Comparison of ENCODE assay signal across 9 mouse cellular contexts in the genomic region with DNA sequence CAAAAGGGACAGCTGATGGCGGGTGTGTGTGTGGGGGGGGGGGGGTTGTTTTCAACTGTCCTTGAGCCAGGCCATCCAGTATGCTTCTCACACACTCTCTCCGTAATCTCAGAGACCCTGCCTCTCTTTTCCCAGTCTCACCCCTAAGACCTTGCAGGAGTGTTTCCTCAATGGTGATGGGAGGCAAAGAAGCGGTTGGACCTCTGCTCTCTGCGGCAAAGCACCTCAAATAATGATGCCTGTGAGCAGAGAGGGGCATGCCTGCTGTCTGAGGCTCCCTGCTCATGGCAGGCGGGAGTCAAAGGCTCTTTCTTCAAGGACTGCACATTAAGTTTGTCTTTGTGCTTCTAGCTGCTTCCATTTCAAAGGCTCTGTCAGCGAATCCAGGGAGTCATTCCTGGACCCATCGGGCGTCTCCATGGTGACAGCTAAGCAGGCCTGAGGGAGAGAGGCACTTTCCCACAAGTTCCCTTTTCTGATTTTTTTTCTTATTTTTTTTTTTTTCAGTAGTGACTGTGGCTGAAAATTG. TPM values are rescaled to one million over a fixed set of nuclear protein-coding genes. Genes with fewer than 3 reads are reported as not detected.
A peak's percentile ranks its signal among the peaks of the same experiment; 100 is the strongest.
DNase-seq lines count a peak whose midpoint lies in the region; ATAC-seq and TF ChIP-seq lines count a peak whose summit lies in the region.
"Had no signal": no experiment of that assay in that cellular context is flagged by ENCODE, and none has a peak within 500 bp of the region (broad histone marks: within the 10 kb centered on the region; RNA-seq: fewer than 3 reads in every experiment).

No protein-coding gene starts in this region.

- no peak overlapping the region for H3K4me2 ChIP-seq in embryonic facial prominence, embryonic 11.5 days (ENCODE audit: low read depth, low read length)
- 0 out of 2 replicates have a peak overlapping the region, but pooled peaks have one; percentile 3 for H3K4me2 ChIP-seq in hindbrain, postnatal 0 days (ENCODE audit: low read depth, low read length)
- H3K4me2 ChIP-seq in midbrain, embryonic 12.5 days (replicated peaks), result 0 out of 2 replicates have a peak overlapping the region, but pooled peaks have one; percentile 11
- no peak overlapping the region for H3K4me2 ChIP-seq in kidney, embryonic 15.5 days
- H3K4me2 ChIP-seq: heart, embryonic 13.5 days had no signal

- no peaks in the 10 kb centered on the region for H3K27me3 ChIP-seq in embryonic facial prominence, embryonic 11.5 days (ENCODE audit: control insufficient read depth, insufficient read depth, low read length)
- no peaks in the 10 kb centered on the region for H3K27me3 ChIP-seq in hindbrain, postnatal 0 days (ENCODE audit: insufficient read depth, low read length)
- no peaks in the 10 kb centered on the region for H3K27me3 ChIP-seq in midbrain, embryonic 12.5 days
- H3K27me3 ChIP-seq in kidney, embryonic 15.5 days, result no peaks in the 10 kb centered on the region
- H3K27me3 ChIP-seq: heart, embryonic 13.5 days had no signal

- H3K4me3 ChIP-seq in embryonic facial prominence, embryonic 11.5 days (ENCODE audit: low read depth, low read length), result no peak overlapping the region
- H3K4me3 ChIP-seq in hindbrain, postnatal 0 days (ENCODE audit: low read length), result no peak overlapping the region
- H3K4me3 ChIP-seq in midbrain, embryonic 12.5 days, result no peak overlapping the region
- no peak overlapping the region for H3K4me3 ChIP-seq in kidney, embryonic 15.5 days (replicated peaks)
- H3K4me3 ChIP-seq: heart, embryonic 13.5 days had no signal

- H3K27ac ChIP-seq in embryonic facial prominence, embryonic 11.5 days (replicated peaks; ENCODE audit: low read depth, low read length), result no peak overlapping the region
- peak overlapping the region; percentile 76 for H3K27ac ChIP-seq in hindbrain, postnatal 0 days
- peak overlapping the region; percentile 86 for H3K27ac ChIP-seq in midbrain, embryonic 12.5 days (replicated peaks)
- no peak overlapping the region for H3K27ac ChIP-seq in kidney, embryonic 15.5 days
- H3K27ac ChIP-seq: heart, embryonic 13.5 days had no signal

- H3K4me1 ChIP-seq in embryonic facial prominence, embryonic 11.5 days (ENCODE audit: control insufficient read depth, insufficient read depth, low read length), result peaks cover 7% of the 10 kb centered on the region
- peaks cover 16% of the 10 kb centered on the region for H3K4me1 ChIP-seq in hindbrain, postnatal 0 days (ENCODE audit: insufficient read depth, low read length)
- H3K4me1 ChIP-seq in midbrain, embryonic 12.5 days, result peaks cover 50% of the 10 kb centered on the region
- H3K4me1 ChIP-seq in kidney, embryonic 15.5 days, result peaks cover 39% of the 10 kb centered on the region

- H3K9me3 ChIP-seq in embryonic facial prominence, embryonic 11.5 days (replicated peaks; ENCODE audit: control insufficient read depth, low read length), result no peaks in the 10 kb centered on the region
- H3K9me3 ChIP-seq in hindbrain, postnatal 0 days (ENCODE audit: low read length), result no peaks in the 10 kb centered on the region
- 0 out of 2 replicates have a peak, but pooled peaks cover 9% of the 10 kb centered on the region for H3K9me3 ChIP-seq in midbrain, embryonic 12.5 days
- H3K9me3 ChIP-seq in kidney, embryonic 15.5 days (replicated peaks), result no peaks in the 10 kb centered on the region
- H3K9me3 ChIP-seq: heart, embryonic 13.5 days had no signal

- no peak for TF ChIP-seq CTCF in hindbrain, postnatal 0 days (IDR thresholded peaks at IDR 0.05; ENCODE audit: low read depth)

- peak; percentile 45; the same call in 1 of the 2 replicates for ATAC-seq in embryonic facial prominence, embryonic 11.5 days (replicated peaks; ENCODE audit: insufficient number of reproducible peaks, low FRiP score, low TSS enrichment, low read depth)
- ATAC-seq in hindbrain, postnatal 0 days, result peak; percentile 84
- peak; percentile 86 for ATAC-seq in midbrain, embryonic 12.5 days (ENCODE audit: low FRiP score, low read depth)
- no peak for ATAC-seq in kidney, embryonic 15.5 days (replicated peaks; ENCODE audit: low FRiP score)
- no peak for ATAC-seq in megakaryocyte-erythroid progenitor cell, adult 5-6 weeks (replicated peaks; ENCODE audit: low FRiP score, low TSS enrichment, poor library complexity, severe bottlenecking)

- no peak overlapping the region for H3K9ac ChIP-seq in embryonic facial prominence, embryonic 11.5 days (replicated peaks; ENCODE audit: low read length)
- H3K9ac ChIP-seq in hindbrain, postnatal 0 days (replicated peaks; ENCODE audit: low read length), result no peak overlapping the region
- peak overlapping the region; percentile 8; the same call in 1 of the 2 replicates for H3K9ac ChIP-seq in midbrain, embryonic 12.5 days (replicated peaks)
- no peak overlapping the region for H3K9ac ChIP-seq in kidney, embryonic 15.5 days
- H3K9ac ChIP-seq: heart, embryonic 13.5 days had no signal

- peak; percentile 56 for DNase-seq in MEL-GATA-1-ER (ENCODE audit: extremely low read depth, low read depth)
- DNase-seq in embryonic facial prominence, embryonic 11.5 days (ENCODE audit: low spot score), result peak; percentile 58
- peak; percentile 85 for DNase-seq in hindbrain, postnatal 0 days (ENCODE audit: low spot score)
- no peak for DNase-seq in urinary bladder, postnatal 14 days (ENCODE audit: low spot score)
- no peak for DNase-seq in cerebellum, adult 8-10 months

- H3K36me3 ChIP-seq in embryonic facial prominence, embryonic 11.5 days (replicated peaks; ENCODE audit: control insufficient read depth, insufficient read depth, low read depth, low read length), result no peaks in the 10 kb centered on the region
- no peaks in the 10 kb centered on the region for H3K36me3 ChIP-seq in hindbrain, postnatal 0 days (ENCODE audit: insufficient read depth, low read length)
- no peaks in the 10 kb centered on the region for H3K36me3 ChIP-seq in midbrain, embryonic 12.5 days
- H3K36me3 ChIP-seq in kidney, embryonic 15.5 days, result no peaks in the 10 kb centered on the region
- H3K36me3 ChIP-seq: heart, embryonic 13.5 days had no signal

- 31% methylated on average over 8 of the region's 8 CpGs for WGBS in embryonic facial prominence, embryonic 11.5 days
- 10% methylated on average over 8 of the region's 8 CpGs for WGBS in hindbrain, postnatal 0 days
- 8% methylated on average over 8 of the region's 8 CpGs for WGBS in midbrain, embryonic 12.5 days
- WGBS in kidney, embryonic 15.5 days, result 59% methylated on average over 8 of the region's 8 CpGs

RNA-seq across cellular contexts. Expression of gene Medag, which starts 31.1 kb away (rescaled TPM):
- 0.70 and 0.72 TPM in 2 replicates for polyA plus RNA-seq in embryonic facial prominence, embryonic 11.5 days (2014; fragmentation: Nextera tagmentation; extraction: Ambion mirVana)
- 9.3 and 11.3 TPM in 2 replicates for total RNA-seq in hindbrain, postnatal 0 days (2014; rRNA removed)
- 8.3 and 9.1 TPM in 2 replicates for polyA plus RNA-seq in hindbrain, postnatal 0 days (2015; fragmentation: Nextera tagmentation; extraction: Ambion mirVana)
- 1.0 and 1.1 TPM in 2 replicates for polyA plus RNA-seq in midbrain, embryonic 12.5 days (2016; fragmentation: Nextera tagmentation; extraction: Ambion mirVana)
- 0.48 and 0.62 TPM in 2 replicates for polyA plus RNA-seq in kidney, embryonic 15.5 days (2015; fragmentation: Nextera tagmentation; extraction: Ambion mirVana)
- total RNA-seq in megakaryocyte-erythroid progenitor cell, adult 5-6 weeks (2014; fragmentation: Nextera tagmentation), result not detected in 2 replicates
- total RNA-seq in megakaryocyte-erythroid progenitor cell, adult 5-6 weeks (2017), result not detected in 2 replicates

RNA-seq across cellular contexts. Expression of gene Tex26, which starts 59.0 kb away (rescaled TPM):
- polyA plus RNA-seq in embryonic facial prominence, embryonic 11.5 days (2014; fragmentation: Nextera tagmentation; extraction: Ambion mirVana), result 0.54 and 0.74 TPM in 2 replicates
- total RNA-seq in hindbrain, postnatal 0 days (2014; rRNA removed), result 0.31 and 0.50 TPM in 2 replicates
- polyA plus RNA-seq in hindbrain, postnatal 0 days (2015; fragmentation: Nextera tagmentation; extraction: Ambion mirVana), result 1.0 and 1.6 TPM in 2 replicates
- 1.1 and 1.7 TPM in 2 replicates for polyA plus RNA-seq in midbrain, embryonic 12.5 days (2016; fragmentation: Nextera tagmentation; extraction: Ambion mirVana)
- 0.26 TPM in 1 of 2 replicates, not detected in the other for polyA plus RNA-seq in kidney, embryonic 15.5 days (2015; fragmentation: Nextera tagmentation; extraction: Ambion mirVana)
- total RNA-seq in megakaryocyte-erythroid progenitor cell, adult 5-6 weeks (2014; fragmentation: Nextera tagmentation), result not detected in 2 replicates
- not detected in 2 replicates for total RNA-seq in megakaryocyte-erythroid progenitor cell, adult 5-6 weeks (2017)

Comparison
In these comparisons a context has a peak if more than half of its experiments do, and no peak if none do; other contexts are left out.
1. DNase-seq: peak in MEL-GATA-1-ER (single experiment), embryonic facial prominence, embryonic 11.5 days (single experiment) and hindbrain, postnatal 0 days (single experiment); none in urinary bladder, postnatal 14 days (single experiment) and cerebellum, adult 8-10 months (single experiment).
2. ATAC-seq: peak in embryonic facial prominence, embryonic 11.5 days (single experiment), hindbrain, postnatal 0 days (single experiment) and midbrain, embryonic 12.5 days (single experiment); none in kidney, embryonic 15.5 days (single experiment) and megakaryocyte-erythroid progenitor cell, adult 5-6 weeks (single experiment).
3. H3K27ac ChIP-seq: peak in hindbrain, postnatal 0 days (single experiment) and midbrain, embryonic 12.5 days (single experiment); none in embryonic facial prominence, embryonic 11.5 days (single experiment) and kidney, embryonic 15.5 days (single experiment).
4. H3K4me2 ChIP-seq: peak in hindbrain, postnatal 0 days (single experiment) and midbrain, embryonic 12.5 days (single experiment); none in embryonic facial prominence, embryonic 11.5 days (single experiment) and kidney, embryonic 15.5 days (single experiment).